Mouse (Mus musculus) myocyte (in vitro differentiated cells): Measurements from ENCODE around the gene Srsf3. TPM values are rescaled to one million over a fixed set of nuclear protein-coding genes. Genes with fewer than 3 reads are reported as not detected.

ENCODE experiments used
- H3K27me3 ChIP-seq: one replicate; pipeline ENCODE4 v1.6.1; 2011; ENCODE audit not compliant: control insufficient read depth, insufficient read depth, insufficient read length
- H3K36me3 ChIP-seq: one replicate; pipeline ENCODE4 v1.6.1; 2011; ENCODE audit not compliant: control insufficient read depth, insufficient read depth
- H3K4me2 ChIP-seq: one replicate; pipeline ENCODE4 v1.6.1; 2011; ENCODE audit warnings: low read depth, control low read depth
- H3K4me3 ChIP-seq: one replicate; pipeline ENCODE4 v1.5.1; 2011; ENCODE audit warnings: mild to moderate bottlenecking, control low read depth, moderate library complexity
- H3K79me2 ChIP-seq: one replicate; pipeline ENCODE4 v1.6.1; 2011; ENCODE audit not compliant: control insufficient read depth, insufficient read depth
- H3ac ChIP-seq: one replicate; pipeline ENCODE4 v1.6.1; 2011; ENCODE audit not compliant: control insufficient read depth, insufficient read length
- CEBPB ChIP-seq: IDR thresholded peaks from 2 replicates; pipeline ENCODE4 v1.6.1; 2011; ENCODE audit warnings: mild to moderate bottlenecking, moderate library complexity; ENCODE audit not compliant: poor library complexity, insufficient read depth, severe bottlenecking
- E2F4 ChIP-seq: IDR thresholded peaks from one replicate; pipeline ENCODE4 v1.6.1; 2011; ENCODE audit warnings: mild to moderate bottlenecking, control low read depth, moderate library complexity; ENCODE audit not compliant: insufficient read depth
- MAX ChIP-seq: IDR thresholded peaks from one replicate; pipeline ENCODE4 v1.6.1; 2011; ENCODE audit warnings: low read depth, mild to moderate bottlenecking, control low read depth
- MYOD1 ChIP-seq, 3 experiments: IDR thresholded peaks; one replicate each; pipeline ENCODE4 v1.6.1; 2011; ENCODE audit warnings: control low read depth in 2 of 3, low read depth in 2 of 3, mild to moderate bottlenecking in 2 of 3, moderate library complexity in 1 of 3; ENCODE audit not compliant: insufficient read length in 2 of 3, control insufficient read depth in 1 of 3
- MYOG ChIP-seq, 3 experiments: IDR thresholded peaks; one replicate each; pipeline ENCODE4 v1.6.1; 2011; ENCODE audit warnings: control low read depth in 2 of 3, low read depth in 2 of 3, mild to moderate bottlenecking in 2 of 3; ENCODE audit not compliant: insufficient read length in 2 of 3, control insufficient read depth in 1 of 3, insufficient read depth in 1 of 3
- POLR2A ChIP-seq: IDR thresholded peaks from one replicate; pipeline ENCODE4 v1.6.1; 2011; ENCODE audit warnings: low read depth, mild to moderate bottlenecking, control low read depth, moderate library complexity; ENCODE audit not compliant: insufficient read length
- POLR2AphosphoS2 ChIP-seq: IDR thresholded peaks from one replicate; pipeline ENCODE4 v1.6.1; 2011; ENCODE audit warnings: low read depth, control low read depth; ENCODE audit not compliant: insufficient read length
- REST ChIP-seq: IDR thresholded peaks from one replicate; pipeline ENCODE4 v1.6.1; 2011; ENCODE audit warnings: mild to moderate bottlenecking, control low read depth, moderate library complexity; ENCODE audit not compliant: insufficient read depth, insufficient read length
- SRF ChIP-seq: IDR thresholded peaks from one replicate; pipeline ENCODE4 v1.6.1; 2011; ENCODE audit warnings: low read depth; ENCODE audit not compliant: control insufficient read depth, insufficient read length
- TCF12 ChIP-seq: IDR thresholded peaks from one replicate; pipeline ENCODE4 v1.6.1; 2011; ENCODE audit warnings: mild to moderate bottlenecking, control low read depth; ENCODE audit not compliant: poor library complexity, insufficient read depth, severe bottlenecking
- TCF3 ChIP-seq: IDR thresholded peaks from one replicate; pipeline ENCODE4 v1.6.1; 2011; ENCODE audit warnings: low read depth, control low read depth; ENCODE audit not compliant: insufficient read length
- USF1 ChIP-seq: IDR thresholded peaks from one replicate; pipeline ENCODE4 v1.6.1; 2011; ENCODE audit warnings: low read depth, mild to moderate bottlenecking, control low read depth, moderate library complexity
- polyA plus RNA-seq: library from polyadenylated mRNA; unstranded; fragments of >200 nt; fragmentation: generic; extraction: Trizol; gene quantifications from one replicate; pipeline ENCODE4 v1.2.1, GENCODE M21; 2012; ENCODE audit warnings: missing spikeins

Srsf3 gene
- polyA plus RNA-seq, 1 experiment = 98.2 TPM

DNA sequence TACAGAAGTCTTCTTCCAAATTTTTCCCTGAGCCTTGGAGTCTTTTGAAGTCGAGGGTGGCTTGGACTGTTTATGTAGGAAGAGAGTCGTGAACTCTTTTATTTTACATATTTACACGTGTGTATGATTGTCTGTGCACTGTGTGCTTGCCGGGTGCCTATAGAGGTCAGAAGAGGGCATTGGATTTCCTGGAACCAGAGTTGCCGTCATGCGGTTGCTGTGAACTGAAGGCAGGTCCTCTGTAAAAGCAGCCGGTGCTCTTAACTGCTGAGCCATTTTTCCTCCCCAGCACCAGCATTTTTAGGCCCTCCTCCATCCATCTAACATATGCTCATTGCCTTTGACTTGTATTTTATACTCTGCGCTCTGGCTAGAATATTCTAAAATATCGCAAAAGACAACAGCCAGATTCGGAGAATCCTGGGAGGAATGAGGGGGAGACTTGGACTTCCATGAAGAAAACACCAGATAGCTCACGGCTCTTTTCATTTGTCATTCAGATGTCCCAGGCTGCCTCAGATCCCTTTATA lies 25.0 kb downstream of the Srsf3 start:
- Histone ChIP-seq H3K4me3 (no peak overlapping the region), H3K79me2 (no peaks in the 10 kb centered on the region), H3K4me2 (peak overlapping the region; percentile 70), H3K36me3 (no peaks in the 10 kb centered on the region), H3K27me3 (no peaks in the 10 kb centered on the region), H3ac (no peak overlapping the region)
- TF ChIP-seq CEBPB (no peak), POLR2AphosphoS2 (peak; percentile 9)

- H3ac ChIP-seq = peak overlapping the region; percentile 20
- peak overlapping the region; percentile 70 for H3K4me2 ChIP-seq
- TF ChIP-seq MYOD1 (IDR thresholded peaks at IDR 0.05; ENCODE audit: control insufficient read depth in 1 of 3, insufficient read length in 2 of 3, low read depth in 2 of 3) = peak; percentile 34 to 93 (median 91)
- no peak for TF ChIP-seq MAX
- TF ChIP-seq POLR2A = no peak
- TF ChIP-seq E2F4 = no peak
- TF ChIP-seq CEBPB = no peak
- peak; percentile 79 for TF ChIP-seq TCF3
- peak; percentile 92 for TF ChIP-seq TCF12
- TF ChIP-seq SRF = peak; percentile 37
- TF ChIP-seq MYOG (IDR thresholded peaks at IDR 0.05; ENCODE audit: control insufficient read depth in 1 of 3, insufficient read depth in 1 of 3, insufficient read length in 2 of 3, low read depth in 2 of 3) = peak; percentile 86 to 98 (median 89)
- TF ChIP-seq REST = no peak
- peak; percentile 2 for TF ChIP-seq POLR2AphosphoS2
- TF ChIP-seq USF1 = no peak
- no peaks in the 10 kb centered on the region for H3K79me2 ChIP-seq
- H3K27me3 ChIP-seq = no peaks in the 10 kb centered on the region
- no peaks in the 10 kb centered on the region for H3K36me3 ChIP-seq
- H3K4me3 ChIP-seq = peak overlapping the region; percentile 2
These were observed 25.5 kb downstream of the Srsf3 start for GRCm38 (mm10) chr17:29057961-29058360.

DNA sequence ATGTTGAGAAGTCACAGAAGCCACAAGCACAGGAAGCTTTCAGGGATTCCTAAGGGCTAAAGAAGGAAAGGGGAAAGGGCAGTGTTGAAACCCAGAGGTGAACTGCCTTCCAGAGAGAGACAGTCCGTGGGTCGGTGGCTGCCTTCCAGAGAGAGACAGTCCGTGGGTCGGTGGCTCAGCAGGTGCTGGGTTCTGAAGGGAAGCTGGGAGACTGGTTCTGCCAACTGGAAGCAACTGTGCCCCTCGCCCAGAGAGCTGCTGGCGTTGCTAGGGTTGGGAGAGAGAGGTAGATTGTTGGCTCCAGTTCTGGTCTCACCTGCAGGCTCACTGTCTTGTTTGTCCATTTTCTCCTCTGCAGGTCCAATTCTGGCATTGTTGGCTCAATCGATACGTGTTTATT lies 26.1 kb downstream of the Srsf3 start:
- Histone ChIP-seq H3K79me2 (no peaks in the 10 kb centered on the region), H3K36me3 (no peaks in the 10 kb centered on the region), H3ac (peak overlapping the region; percentile 20), H3K4me2 (peak overlapping the region; percentile 70), H3K27me3 (no peaks in the 10 kb centered on the region), H3K4me3 (peak overlapping the region; percentile 2)
- TF ChIP-seq TCF3 (peak; percentile 26), SRF (peak; percentile 2), POLR2AphosphoS2 (peak; percentile 44), MAX (no peak), POLR2A (peak; percentile 39), MYOD1 (IDR thresholded peaks at IDR 0.05; ENCODE audit: control insufficient read depth in 1 of 3, insufficient read length in 2 of 3, low read depth in 2 of 3) (peak in 2 of 3 experiments; percentile 88 to 91), CEBPB (no peak), TCF12 (peak; percentile 56), MYOG (IDR thresholded peaks at IDR 0.05; ENCODE audit: control insufficient read depth in 1 of 3, insufficient read depth in 1 of 3, insufficient read length in 2 of 3, low read depth in 2 of 3) (peak in 2 of 3 experiments; percentile 72 to 92)

DNA sequence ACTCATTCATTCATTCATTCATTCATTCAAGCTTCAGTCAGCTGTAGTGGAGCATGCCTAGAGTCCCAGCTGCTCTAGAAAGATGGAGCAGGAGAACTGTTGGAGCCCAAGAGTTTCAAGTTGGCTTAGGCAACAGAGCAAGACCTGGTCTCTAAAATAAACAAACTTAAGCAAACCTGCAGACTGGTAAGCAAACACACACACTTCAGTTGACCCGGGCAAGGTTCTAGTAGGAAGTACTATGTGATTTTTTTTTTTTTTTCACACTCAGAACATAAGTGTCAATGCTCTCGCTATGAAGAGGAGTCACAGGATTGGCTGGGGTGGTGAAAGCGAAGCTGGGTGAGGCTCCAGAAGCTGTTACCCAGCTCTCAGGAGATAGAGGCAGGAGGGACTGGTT lies 27.2 kb downstream of the Srsf3 start:
- Histone ChIP-seq H3K36me3 (no peaks in the 10 kb centered on the region), H3K4me2 (peak overlapping the region; percentile 70), H3ac (no peak overlapping the region), H3K79me2 (no peaks in the 10 kb centered on the region), H3K27me3 (no peaks in the 10 kb centered on the region), H3K4me3 (no peak overlapping the region)
- TF ChIP-seq REST (no peak), E2F4 (no peak), MYOD1 (IDR thresholded peaks at IDR 0.05; ENCODE audit: control insufficient read depth in 1 of 3, insufficient read length in 2 of 3, low read depth in 2 of 3) (no peak), MAX (no peak), MYOG (IDR thresholded peaks at IDR 0.05; ENCODE audit: control insufficient read depth in 1 of 3, insufficient read depth in 1 of 3, insufficient read length in 2 of 3, low read depth in 2 of 3) (no peak), POLR2AphosphoS2 (no peak), CEBPB (no peak), TCF12 (no peak), USF1 (no peak), SRF (no peak), TCF3 (no peak), POLR2A (no peak)

GRCm38 (mm10) chr17:29060946-29061345 lies 28.5 kb downstream of the Srsf3 start:
- no peak overlapping the region for H3ac ChIP-seq
- no peaks in the 10 kb centered on the region for H3K27me3 ChIP-seq
- H3K4me3 ChIP-seq = no peak overlapping the region
- TF ChIP-seq TCF3 (no peak), POLR2AphosphoS2 (peak; percentile 30), E2F4 (no peak), MYOD1 (IDR thresholded peaks at IDR 0.05; ENCODE audit: control insufficient read depth in 1 of 3, insufficient read length in 2 of 3, low read depth in 2 of 3) (no peak), POLR2A (peak; percentile 24)
- no peaks in the 10 kb centered on the region for H3K79me2 ChIP-seq
- peak overlapping the region; percentile 82 for H3K4me2 ChIP-seq
- no peaks in the 10 kb centered on the region for H3K36me3 ChIP-seq
